Mouse (Mus musculus) urinary bladder, postnatal 14 days (tissue): ENCODE results near the gene Gm6882.
"Not testable (repeated sequence)": the region's sequence is repeated elsewhere in the genome, so short reads cannot be mapped to it uniquely, and the experiment has no call there.

Experiments
- DNase-seq: peaks from one replicate; pipeline ENCODE4 v3.0.0; 2021; ENCODE audit warnings: low spot score

Gm6882 gene

GRCm38 (mm10) chr7:21432645-21433044 is at the start of gene Gm6882:
Gm6882 (minus strand) TSS chr7:21432745.
- DNase-seq = not testable (repeated sequence)
